Mouse (Mus musculus) myocyte (in vitro differentiated cells): Measurements from ENCODE around the gene Galnt7.

ENCODE experiments used
- POLR2A ChIP-seq: IDR thresholded peaks from one replicate; pipeline ENCODE4 v1.6.1; 2011; ENCODE audit warnings: low read depth, mild to moderate bottlenecking, control low read depth, moderate library complexity; ENCODE audit not compliant: insufficient read length
- POLR2AphosphoS2 ChIP-seq: IDR thresholded peaks from one replicate; pipeline ENCODE4 v1.6.1; 2011; ENCODE audit warnings: low read depth, control low read depth; ENCODE audit not compliant: insufficient read length
- TCF12 ChIP-seq: IDR thresholded peaks from one replicate; pipeline ENCODE4 v1.6.1; 2011; ENCODE audit warnings: mild to moderate bottlenecking, control low read depth; ENCODE audit not compliant: poor library complexity, insufficient read depth, severe bottlenecking

DNA sequence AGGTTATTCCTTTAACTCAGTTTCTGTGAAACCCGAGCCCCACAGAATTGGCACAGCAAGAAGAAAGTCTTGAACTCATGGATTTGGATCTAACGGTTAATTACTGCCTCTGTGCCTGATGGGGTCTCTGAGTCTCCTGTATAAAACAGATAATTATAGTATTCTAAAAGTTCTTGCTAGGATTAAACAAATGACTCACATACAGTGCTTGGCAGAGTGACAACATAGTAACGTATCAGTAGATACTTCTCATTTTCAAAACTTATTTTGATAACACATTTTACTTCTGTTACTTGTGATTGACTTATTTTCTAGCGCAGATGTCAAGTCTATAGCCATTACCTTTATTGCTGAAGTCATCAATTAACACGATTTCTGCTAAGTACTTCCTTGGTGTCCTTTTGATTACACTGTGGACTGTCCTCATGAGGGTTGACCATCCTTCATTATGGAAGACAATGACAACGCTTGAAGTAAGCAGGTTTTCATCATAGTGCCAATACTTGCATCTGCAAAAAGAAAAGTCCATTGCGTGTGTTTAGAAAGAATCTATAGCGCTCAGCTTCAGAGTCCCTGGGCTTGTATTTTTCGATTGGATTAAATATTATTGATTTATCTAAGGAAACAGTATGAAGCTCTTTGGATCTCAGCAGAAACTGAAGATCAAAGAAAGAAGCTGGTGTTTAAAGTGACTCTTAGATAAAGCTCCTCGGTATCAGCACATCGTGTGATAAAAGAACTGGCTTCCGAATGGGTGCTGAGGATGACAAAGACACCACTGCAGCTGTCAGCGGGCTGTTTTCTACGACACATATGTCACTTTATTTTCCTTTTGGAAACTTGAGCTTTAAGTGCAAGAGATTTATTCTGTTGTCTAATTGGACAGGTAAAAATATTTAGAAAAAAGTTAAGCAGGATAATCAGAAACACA, 100.5 kb downstream of the Galnt7 start:
- TF ChIP-seq TCF12 (no peak), POLR2AphosphoS2 (no peak), POLR2A (no peak)
